Mouse (Mus musculus) cerebellum, adult 2 months (tissue): Measurements from ENCODE around the gene Phactr4.

Source experiments
- CTCF ChIP-seq: fragments of 200-500 bp; IDR thresholded peaks from 2 replicates; pipeline ENCODE4 v1.5.1; 2011; ENCODE audit warnings: low read depth, mild to moderate bottlenecking, control low read depth, low read length, moderate library complexity, borderline replicate concordance; ENCODE audit not compliant: insufficient read depth
- POLR2A ChIP-seq: fragments of 200-500 bp; IDR thresholded peaks from 2 replicates; pipeline ENCODE4 v1.6.1; 2011; ENCODE audit warnings: low read length, control low read depth, borderline replicate concordance; ENCODE audit not compliant: insufficient read depth

DNA sequence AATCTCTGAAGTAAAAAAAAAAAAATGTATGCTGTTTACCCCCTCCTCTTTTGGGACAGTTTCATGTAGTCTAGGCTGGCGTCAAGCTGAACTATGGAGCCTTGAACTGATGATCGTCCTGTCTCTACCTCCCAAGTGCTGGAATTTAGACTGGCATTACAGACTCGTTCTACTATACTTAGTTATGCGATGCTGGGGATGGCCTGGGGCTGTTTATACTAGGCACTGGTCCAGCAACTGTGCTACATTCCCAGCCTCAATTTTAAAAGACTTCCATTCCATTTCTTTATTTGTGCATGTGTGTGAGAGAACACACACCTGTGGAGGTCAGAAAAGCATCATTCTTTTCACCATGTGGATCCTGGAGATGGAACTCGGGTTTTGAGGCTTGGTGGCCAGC lies 23.4 kb downstream of the Phactr4 start:
- TF ChIP-seq CTCF (no peak), POLR2A (no peak)
